Mouse (Mus musculus) heart, adult 2 months (tissue): ENCODE measurements around the gene Ccdc69. TPM values are rescaled to one million over a fixed set of nuclear protein-coding genes. Genes with fewer than 3 reads are reported as not detected.

Experiments used
- DNase-seq, 2 experiments: peaks; one replicate each; pipeline ENCODE4 v3.0.0; 2021
- H3K27ac ChIP-seq: fragments of 200-600 bp; 2 replicates; pipeline ENCODE4 v1.8.1; 2022
- H3K27me3 ChIP-seq: fragments of 200-500 bp; 2 replicates; pipeline ENCODE4 v1.6.1; 2012; ENCODE audit warnings: mild to moderate bottlenecking, low read length, inconsistent platforms, mixed read lengths; ENCODE audit not compliant: control insufficient read depth, insufficient read depth
- H3K36me3 ChIP-seq: fragments of 200-500 bp; 2 replicates; pipeline ENCODE4 v1.6.1; 2012; ENCODE audit warnings: low read length, inconsistent platforms; ENCODE audit not compliant: control insufficient read depth, insufficient read depth
- H3K4me1 ChIP-seq: fragments of 200-500 bp; 2 replicates; pipeline ENCODE4 v1.6.1; 2011; ENCODE audit warnings: low read length; ENCODE audit not compliant: control insufficient read depth, insufficient read depth
- H3K4me3 ChIP-seq: fragments of 200-600 bp; 2 replicates; pipeline ENCODE4 v1.8.1; 2022
- H3K79me2 ChIP-seq: fragments of 200-500 bp; replicated peaks from 2 replicates; pipeline ENCODE4 v1.6.1; 2012; ENCODE audit warnings: mild to moderate bottlenecking, inconsistent platforms, low read length, moderate library complexity, mixed read lengths; ENCODE audit not compliant: control insufficient read depth, insufficient read depth
- H3K9ac ChIP-seq: fragments of 200-500 bp; 2 replicates; pipeline ENCODE4 v1.6.1; 2012; ENCODE audit warnings: low read depth, mild to moderate bottlenecking, control low read depth, inconsistent platforms, low read length, mixed read lengths
- CTCF ChIP-seq: fragments of 200-600 bp; IDR thresholded peaks from 2 replicates; pipeline ENCODE4 v1.8.1; 2022; ENCODE audit warnings: antibody characterized with exemption, mild to moderate bottlenecking, moderate library complexity
- EP300 ChIP-seq: fragments of 200-500 bp; IDR thresholded peaks from 2 replicates; pipeline ENCODE4 v1.6.1; 2011; ENCODE audit warnings: low read depth, low read length, control low read depth; ENCODE audit not compliant: insufficient read depth
- POLR2A ChIP-seq: fragments of 200-500 bp; IDR thresholded peaks from 2 replicates; pipeline ENCODE4 v1.6.1; 2011; ENCODE audit warnings: mild to moderate bottlenecking, low read depth, low read length, control low read depth; ENCODE audit not compliant: insufficient read depth
- WGBS: fragments of 180-500 bp; shearing (Covaris S2); methylation state at CpG from one replicate; pipeline ENCODE4 v1.1.7; 2018; 5-methylcytosine and 5-hydroxymethylcytosine counted together
- intact Hi-C: fragments of 180-260 bp; cut with DNase I; formaldehyde crosslinking; loops from one replicate; pipeline ENCODE4 v1.15.1; 2025
- polyA plus RNA-seq: library from polyadenylated mRNA; depleted of rRNA; stranded (reverse); fragments of >200 nt; gene quantifications from 2 replicates; pipeline ENCODE4 v1.2.3, GENCODE M21; 2012
- total RNA-seq, 2 experiments: library from RNA; stranded (reverse); gene quantifications; 2 replicates each; pipeline ENCODE4 v1.2.3; 2021

Ccdc69 gene
- total and polyA plus RNA-seq, 3 experiments = 6.5 to 9.7 (median 9.2) TPM

DNA sequence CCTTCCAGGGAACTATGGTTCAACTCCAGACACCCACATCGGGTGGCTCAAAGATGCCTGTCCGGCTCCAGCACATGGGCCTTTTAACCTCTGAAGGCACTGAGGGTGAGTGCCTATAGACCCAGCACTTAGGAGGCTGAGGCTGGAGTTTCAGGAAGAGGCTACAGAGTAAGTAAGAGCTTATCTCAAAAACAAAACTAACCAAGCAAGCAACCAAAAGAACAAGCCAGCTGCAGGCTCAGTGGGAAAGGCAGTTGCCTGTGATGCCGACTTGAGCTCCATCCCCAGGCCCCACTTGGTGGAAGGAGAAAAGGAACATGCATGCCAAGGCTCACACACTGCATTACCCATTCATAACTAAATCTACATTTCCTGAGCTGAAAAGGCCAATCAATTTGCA, 571 bp upstream of the Ccdc69 start:
- TF ChIP-seq CTCF (no peak), EP300 (no peak), POLR2A (no peak)
- Histone ChIP-seq H3K36me3 (peaks cover 2% of the 10 kb centered on the region; the same call in 1 of the 2 replicates), H3K27me3 (no peaks in the 10 kb centered on the region), H3K9ac (no peak overlapping the region; the same call in 1 of the 2 replicates), H3K4me3 (peak overlapping the region; percentile 59; the same call in 1 of the 2 replicates), H3K4me1 (peaks cover 10% of the 10 kb centered on the region), H3K27ac (peak overlapping the region; percentile 89), H3K79me2 (no peaks in the 10 kb centered on the region)
- intact Hi-C loops = no loop called here
- 46% methylated on average over 3 of the region's 3 CpGs for WGBS
- no peak for DNase-seq

GRCm38 (mm10) chr11:55076234-55076633, 1.7 kb downstream of the Ccdc69 start:
- 62% methylated on average over 5 of the region's 5 CpGs for WGBS
- H3K4me3 ChIP-seq = no peak overlapping the region
- H3K9ac ChIP-seq = no peak overlapping the region
- H3K4me1 ChIP-seq = peaks cover 10% of the 10 kb centered on the region
- no peaks in the 10 kb centered on the region for H3K79me2 ChIP-seq
- intact Hi-C loops = no loop called here
- DNase-seq = no peak
- H3K36me3 ChIP-seq = peaks cover 2% of the 10 kb centered on the region; the same call in 1 of the 2 replicates
- H3K27me3 ChIP-seq = no peaks in the 10 kb centered on the region
- no peak for TF ChIP-seq EP300
- TF ChIP-seq POLR2A = no peak
- no peak for TF ChIP-seq CTCF
- peak overlapping the region; percentile 89 for H3K27ac ChIP-seq

DNA sequence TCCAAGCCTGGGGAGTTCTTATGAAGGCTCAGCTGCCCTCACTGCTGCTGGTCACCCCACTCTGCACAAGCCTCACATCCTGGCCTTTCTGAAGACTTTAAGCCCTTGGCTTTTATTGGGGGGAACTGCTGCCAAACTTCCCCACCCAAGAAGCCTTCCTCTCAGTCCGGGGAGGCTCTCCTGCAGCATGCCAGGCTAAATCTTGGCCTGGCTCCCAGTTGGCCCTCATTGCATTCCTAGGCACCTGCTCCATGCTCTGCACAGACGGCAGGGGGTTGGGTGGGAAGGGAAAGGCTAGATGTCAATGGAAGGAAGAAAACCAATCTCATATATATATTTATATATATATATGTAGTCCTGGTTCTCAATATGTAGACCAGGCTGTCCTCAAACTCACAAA, 2.3 kb downstream of the Ccdc69 start:
- H3K79me2 ChIP-seq = no peaks in the 10 kb centered on the region
- WGBS = 24% methylated on average over 2 of the region's 2 CpGs
- DNase-seq = peak; percentile 64 to 70
- H3K36me3 ChIP-seq = peaks cover 2% of the 10 kb centered on the region; the same call in 1 of the 2 replicates
- TF ChIP-seq POLR2A = no peak
- TF ChIP-seq CTCF = no peak
- no peak for TF ChIP-seq EP300
- H3K27ac ChIP-seq = peak overlapping the region; percentile 19; the same call in 1 of the 2 replicates
- H3K27me3 ChIP-seq = no peaks in the 10 kb centered on the region
- intact Hi-C loops = no loop called here
- H3K4me3 ChIP-seq = no peak overlapping the region
- H3K9ac ChIP-seq = no peak overlapping the region
- H3K4me1 ChIP-seq = peaks cover 10% of the 10 kb centered on the region

DNA sequence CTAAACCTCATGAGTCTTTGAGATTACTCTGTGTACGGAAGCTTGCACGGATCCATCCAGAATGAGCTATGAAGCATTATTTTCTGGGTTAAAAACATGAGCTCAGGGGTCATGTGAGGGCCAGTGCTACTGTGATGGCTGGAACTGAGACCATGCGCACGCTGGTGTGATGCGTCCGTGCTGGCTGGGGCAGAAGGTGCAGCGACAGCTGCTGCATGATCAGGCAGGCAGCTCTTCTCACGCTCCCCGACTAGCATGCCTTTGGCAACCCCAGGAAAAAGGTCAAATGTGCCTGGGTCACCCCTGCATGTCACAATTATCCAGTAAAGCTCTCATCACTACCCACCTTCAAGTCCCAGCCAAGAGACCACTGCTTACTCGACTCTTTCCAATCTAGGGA, 4.7 kb downstream of the Ccdc69 start:
- Histone ChIP-seq H3K4me3 (no peak overlapping the region), H3K79me2 (no peaks in the 10 kb centered on the region), H3K9ac (no peak overlapping the region), H3K27ac (peak overlapping the region; percentile 40), H3K27me3 (no peaks in the 10 kb centered on the region), H3K4me1 (peaks cover 7% of the 10 kb centered on the region), H3K36me3 (peaks cover 2% of the 10 kb centered on the region; the same call in 1 of the 2 replicates)
- WGBS = 58% methylated on average over 10 of the region's 10 CpGs
- intact Hi-C loops = no loop called here
- no peak for TF ChIP-seq CTCF
- TF ChIP-seq EP300 = no peak
- TF ChIP-seq POLR2A = no peak
- no peak for DNase-seq

- 84% methylated on average over 8 of the region's 8 CpGs for WGBS
- no peak overlapping the region for H3K4me3 ChIP-seq
- intact Hi-C loops = no loop called here
- no peak for TF ChIP-seq CTCF
- no peak for TF ChIP-seq POLR2A
- no peak for TF ChIP-seq EP300
- H3K79me2 ChIP-seq = no peaks in the 10 kb centered on the region
- H3K27me3 ChIP-seq = no peaks in the 10 kb centered on the region
- H3K36me3 ChIP-seq = peaks cover 2% of the 10 kb centered on the region
- no peak for DNase-seq
- no peak overlapping the region for H3K27ac ChIP-seq
- H3K4me1 ChIP-seq = peaks cover 7% of the 10 kb centered on the region
- H3K9ac ChIP-seq = no peak overlapping the region
These were observed 5.5 kb downstream of the Ccdc69 start for GRCm38 (mm10) chr11:55072467-55072866.

DNA sequence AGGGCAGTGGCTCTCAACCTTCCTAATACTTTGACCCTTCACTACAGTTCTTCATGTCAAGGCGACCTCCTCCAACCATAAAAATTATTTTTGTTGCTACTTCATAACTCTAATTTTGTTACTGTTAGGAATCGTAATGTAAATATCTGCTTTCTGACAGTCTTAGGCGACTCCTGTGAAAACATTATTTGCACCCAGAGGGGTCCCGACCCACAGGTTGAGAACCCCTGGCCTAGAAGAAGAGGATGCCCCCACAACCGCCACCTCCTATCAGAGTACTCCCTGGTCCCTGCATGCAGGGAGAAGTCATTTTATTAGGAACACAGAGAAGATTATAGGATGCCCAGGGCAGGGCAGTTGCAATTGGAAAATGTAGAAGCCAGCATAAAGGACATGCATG, 6.6 kb downstream of the Ccdc69 start:
- intact Hi-C loops = no loop called here
- no peaks in the 10 kb centered on the region for H3K27me3 ChIP-seq
- no peak for DNase-seq
- no peak overlapping the region for H3K9ac ChIP-seq
- H3K4me3 ChIP-seq = no peak overlapping the region
- TF ChIP-seq POLR2A (no peak), EP300 (no peak), CTCF (no peak)
- WGBS = 95% methylated on average over 5 of the region's 5 CpGs
- peaks cover 4% of the 10 kb centered on the region for H3K4me1 ChIP-seq
- no peaks in the 10 kb centered on the region for H3K79me2 ChIP-seq
- H3K36me3 ChIP-seq = no peaks in the 10 kb centered on the region; the same call in 1 of the 2 replicates
- no peak overlapping the region for H3K27ac ChIP-seq
